Mouse (Mus musculus) liver, embryonic 11.5 days (tissue): ENCODE results near the gene Galnt18. TPM values are rescaled to one million over a fixed set of nuclear protein-coding genes. Genes with fewer than 3 reads are reported as not detected.

Source experiments
- ATAC-seq: fragments of 200-750 bp; cut with Nextera tagmentation; replicated peaks from 2 replicates; pipeline ENCODE4 v1.8.0; 2017; ENCODE audit warnings: moderate number of reproducible peaks, mild to moderate bottlenecking, moderate TSS enrichment, moderate library complexity; ENCODE audit not compliant: low FRiP score
- DNase-seq: peaks from one replicate; pipeline ENCODE4 v3.0.0-alpha.2; 2017; ENCODE audit warnings: low spot score
- H3K27ac ChIP-seq: fragments of 300-500 bp; sonication (generic); 2 replicates; pipeline ENCODE4 v1.5.1; 2014; ENCODE audit warnings: mild to moderate bottlenecking, low read depth, low read length, control low read depth
- H3K27me3 ChIP-seq: fragments of 300-500 bp; sonication (generic); replicated peaks from 2 replicates; pipeline ENCODE4 v1.6.1; 2014; ENCODE audit warnings: low read length, mixed read lengths; ENCODE audit not compliant: control insufficient read depth, insufficient read depth
- H3K36me3 ChIP-seq: fragments of 300-500 bp; sonication (generic); 2 replicates; pipeline ENCODE4 v1.6.1; 2014; ENCODE audit warnings: mild to moderate bottlenecking, low read length, moderate library complexity, mixed read lengths; ENCODE audit not compliant: control insufficient read depth, insufficient read depth
- H3K4me1 ChIP-seq: fragments of 300-500 bp; sonication (generic); replicated peaks from 2 replicates; pipeline ENCODE4 v1.6.1; 2014; ENCODE audit warnings: low read length, mixed read lengths; ENCODE audit not compliant: control insufficient read depth, insufficient read depth
- H3K4me2 ChIP-seq: fragments of 300-500 bp; sonication (generic); 2 replicates; pipeline ENCODE4 v1.6.1; 2014; ENCODE audit warnings: mild to moderate bottlenecking, control low read depth, moderate library complexity
- H3K4me3 ChIP-seq: fragments of 300-500 bp; sonication (generic); 2 replicates; pipeline ENCODE4 v1.5.1; 2014; ENCODE audit warnings: low read depth, low read length, control low read depth
- H3K9ac ChIP-seq: fragments of 300-500 bp; sonication (generic); 2 replicates; pipeline ENCODE4 v1.6.1; 2014; ENCODE audit warnings: low read depth, low read length, control low read depth
- H3K9me3 ChIP-seq: fragments of 300-500 bp; sonication (generic); 2 replicates; pipeline ENCODE4 v1.6.1; 2016; ENCODE audit warnings: low read length, inconsistent platforms, mixed read lengths; ENCODE audit not compliant: control insufficient read depth
- WGBS: fragments of 180-500 bp; shearing (Covaris S2); extraction: QIAGEN DNeasy Blood & Tissue Kit; methylation state at CpG from one replicate; pipeline ENCODE4 v1.1.7; 2014; 5-methylcytosine and 5-hydroxymethylcytosine counted together
- polyA plus RNA-seq: library from polyadenylated mRNA; unstranded; fragments of >200 nt; fragmentation: Nextera tagmentation; extraction: Ambion mirVana; gene quantifications from 2 replicates; pipeline ENCODE4 v1.2.1, GENCODE M21; 2014

Gene Galnt18
- polyA plus RNA-seq, 1 experiment from 2014 or later: 3.1 TPM

GRCm38 (mm10) chr7:111799021-111799420, 19.2 kb upstream of the Galnt18 start:
- Histone ChIP-seq H3K27ac (no peak overlapping the region), H3K36me3 (no peaks in the 10 kb centered on the region), H3K9ac (no peak overlapping the region), H3K4me2 (no peak overlapping the region), H3K4me3 (no peak overlapping the region), H3K9me3 (no peaks in the 10 kb centered on the region), H3K27me3 (no peaks in the 10 kb centered on the region), H3K4me1 (no peaks in the 10 kb centered on the region)
- DNase-seq: peak; percentile 10
- ATAC-seq: no peak
- WGBS: 77% methylated on average over 5 of the region's 5 CpGs

- ATAC-seq (no peak), DNase-seq (no peak)
- Histone ChIP-seq H3K27ac (no peak overlapping the region), H3K4me1 (no peaks in the 10 kb centered on the region), H3K27me3 (no peaks in the 10 kb centered on the region), H3K9me3 (no peaks in the 10 kb centered on the region), H3K4me2 (no peak overlapping the region), H3K9ac (no peak overlapping the region), H3K36me3 (no peaks in the 10 kb centered on the region), H3K4me3 (no peak overlapping the region)
- 79% methylated on average over 13 of the region's 13 CpGs for WGBS
Measured at GRCm38 (mm10) chr7:111797337-111798010, 17.7 kb upstream of the Galnt18 start.

GRCm38 (mm10) chr7:111795059-111795458, 15.3 kb upstream of the Galnt18 start:
- DNase-seq (no peak), ATAC-seq (no peak)
- H3K4me2 ChIP-seq: no peak overlapping the region
- H3K9me3 ChIP-seq: no peaks in the 10 kb centered on the region
- no peaks in the 10 kb centered on the region for H3K4me1 ChIP-seq
- no peak overlapping the region for H3K27ac ChIP-seq
- H3K4me3 ChIP-seq: no peak overlapping the region
- no peaks in the 10 kb centered on the region for H3K36me3 ChIP-seq
- H3K27me3 ChIP-seq: no peaks in the 10 kb centered on the region
- no peak overlapping the region for H3K9ac ChIP-seq

- H3K9ac ChIP-seq: no peak overlapping the region
Measured at GRCm38 (mm10) chr7:111792154-111792553, 12.4 kb upstream of the Galnt18 start.

GRCm38 (mm10) chr7:111791347-111791746, 11.6 kb upstream of the Galnt18 start:
- WGBS: 64% methylated on average over 6 of the region's 6 CpGs
- Histone ChIP-seq H3K4me1 (no peaks in the 10 kb centered on the region), H3K4me2 (no peak overlapping the region), H3K9ac (no peak overlapping the region), H3K4me3 (no peak overlapping the region), H3K27me3 (no peaks in the 10 kb centered on the region), H3K27ac (no peak overlapping the region), H3K36me3 (no peaks in the 10 kb centered on the region), H3K9me3 (no peaks in the 10 kb centered on the region)
- ATAC-seq: no peak
- DNase-seq: no peak

More at GRCm38 (mm10) chr7:111792154-111792553, 12.4 kb upstream of the Galnt18 start:
- H3K9me3 ChIP-seq: no peaks in the 10 kb centered on the region
- H3K4me3 ChIP-seq: no peak overlapping the region
- ATAC-seq (no peak), DNase-seq (no peak)
- no peak overlapping the region for H3K27ac ChIP-seq
- H3K36me3 ChIP-seq: no peaks in the 10 kb centered on the region
- no peaks in the 10 kb centered on the region for H3K27me3 ChIP-seq
- H3K4me2 ChIP-seq: no peak overlapping the region
- WGBS: 84% methylated on average over 3 of the region's 3 CpGs
- H3K4me1 ChIP-seq: no peaks in the 10 kb centered on the region

GRCm38 (mm10) chr7:111787921-111788320, 8.1 kb upstream of the Galnt18 start:
- Histone ChIP-seq H3K9ac (no peak overlapping the region), H3K4me1 (no peaks in the 10 kb centered on the region), H3K4me2 (no peak overlapping the region), H3K36me3 (no peaks in the 10 kb centered on the region), H3K4me3 (no peak overlapping the region), H3K9me3 (no peaks in the 10 kb centered on the region), H3K27ac (no peak overlapping the region), H3K27me3 (no peaks in the 10 kb centered on the region)
- no peak for DNase-seq
- ATAC-seq: no peak
- 80% methylated on average over 2 of the region's 2 CpGs for WGBS

GRCm38 (mm10) chr7:111785478-111785877, 5.7 kb upstream of the Galnt18 start:
- Histone ChIP-seq H3K27ac (no peak overlapping the region), H3K9ac (no peak overlapping the region), H3K4me2 (no peak overlapping the region), H3K4me3 (no peak overlapping the region), H3K9me3 (no peaks in the 10 kb centered on the region), H3K36me3 (no peaks in the 10 kb centered on the region), H3K4me1 (no peaks in the 10 kb centered on the region), H3K27me3 (peaks cover 8% of the 10 kb centered on the region)
- ATAC-seq (no peak), DNase-seq (no peak)
- WGBS: 81% methylated on average over 8 of the region's 8 CpGs

- Histone ChIP-seq H3K27me3 (peaks cover 36% of the 10 kb centered on the region), H3K4me1 (no peaks in the 10 kb centered on the region), H3K4me2 (no peak overlapping the region), H3K36me3 (no peaks in the 10 kb centered on the region), H3K27ac (no peak overlapping the region), H3K9ac (no peak overlapping the region), H3K9me3 (no peaks in the 10 kb centered on the region), H3K4me3 (no peak overlapping the region)
- 47% methylated on average over 5 of the region's 5 CpGs for WGBS
- no peak for ATAC-seq
- peak; percentile 42 for DNase-seq
Measured at GRCm38 (mm10) chr7:111782126-111782525, 2.3 kb upstream of the Galnt18 start.

- Histone ChIP-seq H3K4me3 (no peak overlapping the region), H3K9ac (no peak overlapping the region), H3K4me1 (no peaks in the 10 kb centered on the region), H3K4me2 (no peak overlapping the region), H3K27me3 (peaks cover 39% of the 10 kb centered on the region), H3K27ac (no peak overlapping the region), H3K9me3 (no peaks in the 10 kb centered on the region), H3K36me3 (no peaks in the 10 kb centered on the region)
- WGBS: 77% methylated on average over 6 of the region's 6 CpGs
- ATAC-seq (no peak), DNase-seq (no peak)
Measured at GRCm38 (mm10) chr7:111781316-111781715, 1.5 kb upstream of the Galnt18 start.
